Mouse (Mus musculus): Measurements from ENCODE around the gene Gm8677. TPM values are rescaled to one million over a fixed set of nuclear protein-coding genes. Genes with fewer than 3 reads are reported as not detected.

Gm8677 gene
- not detected for polyA plus RNA-seq (2017; shearing (Covaris generic))

DNA sequence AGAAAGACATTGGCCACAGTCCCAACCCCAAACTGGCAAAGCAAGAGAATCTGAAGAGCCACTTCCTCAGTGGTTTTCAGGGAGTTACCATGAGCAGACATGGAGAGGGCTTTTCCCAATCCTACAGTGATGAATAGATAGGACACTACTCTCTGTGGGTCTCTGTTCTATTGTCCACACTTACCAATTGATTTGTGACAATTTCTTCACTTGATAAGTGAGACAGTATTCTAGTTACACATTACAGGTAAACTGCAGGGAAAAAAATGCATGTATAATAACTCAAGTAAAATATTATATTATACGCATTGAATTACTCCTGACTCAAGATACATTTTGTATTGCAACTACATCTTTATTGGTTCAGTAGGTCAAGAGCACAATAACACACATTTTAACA lies at the start of gene Gm8677:
Gm8677 (minus strand) TSS at position 101 of the 400 bp plus-strand sequence.

DNA sequence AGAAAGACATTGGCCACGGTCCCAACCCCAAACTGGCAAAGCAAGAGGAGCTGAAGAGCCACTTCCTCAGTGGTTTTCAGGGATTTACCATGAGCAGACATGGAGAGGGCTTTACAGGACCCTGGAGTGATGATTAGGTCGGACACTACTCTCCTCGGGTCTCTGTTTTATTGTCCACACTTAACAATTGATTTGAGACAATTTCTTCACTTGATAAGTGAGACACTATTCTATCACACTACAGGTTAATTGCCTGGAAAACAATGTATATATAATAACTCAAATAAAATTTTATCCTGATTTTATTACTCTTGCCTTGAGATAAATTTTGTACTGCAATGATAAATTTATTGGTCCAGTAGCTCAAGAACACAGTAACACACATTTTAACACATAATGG lies 30.6 kb upstream of the Gm8677 start, which contains the start of gene Gm4201:
Gm4201 (minus strand) TSS at position 101 of the 400 bp plus-strand sequence.

DNA sequence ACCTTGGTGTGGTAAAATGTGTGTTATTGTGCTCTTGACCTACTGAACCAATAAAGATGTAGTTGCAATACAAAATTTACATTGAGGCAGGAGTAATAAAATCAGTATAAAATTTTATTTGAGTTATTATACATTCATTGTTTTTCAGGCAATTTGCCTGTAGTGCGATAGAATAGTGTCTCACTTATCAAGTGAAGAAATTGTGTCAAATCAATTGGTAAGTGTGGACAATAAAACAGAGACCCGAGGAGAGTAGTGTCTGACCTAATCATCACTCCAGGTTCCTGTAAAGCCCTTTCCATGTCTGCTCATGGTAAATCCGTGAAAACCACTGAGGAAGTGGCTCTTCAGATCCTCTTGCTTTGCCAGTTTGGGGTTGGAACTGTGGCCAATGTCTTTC lies 12.0 kb downstream of the Gm8677 start, which contains the start of gene Vmn1r152:
Vmn1r152 (plus strand) TSS at position 301 of the 400 bp plus-strand sequence.

DNA sequence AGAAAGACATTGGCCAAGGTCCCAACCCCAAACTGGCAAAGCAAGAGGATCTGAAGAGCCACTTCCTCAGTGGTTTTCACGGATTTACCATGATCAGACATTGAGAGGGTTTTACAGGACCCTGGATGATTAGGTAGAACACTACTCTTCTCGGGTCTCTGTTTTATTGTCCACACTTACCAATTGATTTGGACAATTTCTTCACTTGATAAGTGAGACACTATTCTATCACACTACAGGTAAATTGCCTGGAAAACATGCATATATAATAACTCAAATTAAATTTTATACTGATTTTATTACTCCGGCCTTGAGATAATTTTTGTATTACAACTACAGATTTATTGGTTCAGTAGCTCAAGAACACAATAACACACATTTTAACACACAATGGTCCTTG lies 35.1 kb downstream of the Gm8677 start, which contains the start of gene Vmn1r151:
Vmn1r151 (minus strand) TSS at position 101 of the 400 bp plus-strand sequence.

Other genes with a start within 250 kb of the Gm8677 start
- gene Gm4187, start 205.2 kb downstream of the Gm8677 start, polyA plus RNA-seq (2017; shearing (Covaris generic)): not detected
- not detected for gene Gm8660, start 163.8 kb downstream of the Gm8677 start, polyA plus RNA-seq (2017; shearing (Covaris generic))
- not detected for gene Vmn1r148, start 121.3 kb downstream of the Gm8677 start, polyA plus RNA-seq (2017; shearing (Covaris generic))
- not detected for gene Vmn1r149, start 96.7 kb downstream of the Gm8677 start, polyA plus RNA-seq (2017; shearing (Covaris generic))
- gene Gm10665, start 70.8 kb downstream of the Gm8677 start, polyA plus RNA-seq (2017; shearing (Covaris generic)): not detected
- gene Vmn1r151, start 35.2 kb downstream of the Gm8677 start, polyA plus RNA-seq (2017; shearing (Covaris generic)): not detected
- under 1 TPM in 1 of 2 experiments, not detected in 1; 0.41 TPM for gene Vmn1r152, start 11.9 kb downstream of the Gm8677 start, polyA plus RNA-seq (2017; shearing (Covaris generic))
- gene Gm4201, start 30.5 kb upstream of the Gm8677 start, polyA plus RNA-seq (2017; shearing (Covaris generic)): not detected
- gene Gm4565, start 53.2 kb upstream of the Gm8677 start, polyA plus RNA-seq (2017; shearing (Covaris generic)): under 1 TPM in 1 of 2 experiments, not detected in 1; 0.36 TPM
- gene Vmn1r155, start 123.1 kb upstream of the Gm8677 start, polyA plus RNA-seq (2017; shearing (Covaris generic)): under 1 TPM; 0.27 to 0.29 TPM
- not detected for gene Gm8693, start 157.4 kb upstream of the Gm8677 start, polyA plus RNA-seq (2017; shearing (Covaris generic))
- gene Gm4567, start 184.8 kb upstream of the Gm8677 start, polyA plus RNA-seq (2017; shearing (Covaris generic)): under 1 TPM in 1 of 2 experiments, not detected in 1; 0.27 TPM
- gene Vmn1r157, start 226.8 kb upstream of the Gm8677 start, polyA plus RNA-seq (2017; shearing (Covaris generic)): 1 to 10 TPM in 1 of 2 experiments, not detected in 1; 1.1 TPM

Data from activated CD4-positive, CD25-positive, alpha-beta regulatory T cell (primary cell).